Mouse (Mus musculus) limb, embryonic 10.5 days (tissue): ENCODE data around the gene Gpr87. TPM values are rescaled to one million over a fixed set of nuclear protein-coding genes. Genes with fewer than 3 reads are reported as not detected.
"Not testable (repeated sequence)": the region's sequence is repeated elsewhere in the genome, so short reads cannot be mapped to it uniquely, and the experiment has no call there.

Experiments used
- DNase-seq: peaks from one replicate; pipeline ENCODE4 v3.0.0-alpha.2; 2017; ENCODE audit warnings: low spot score
- H3K27ac ChIP-seq: fragments of 300-500 bp; sonication (generic); 2 replicates; pipeline ENCODE4 v1.5.1; 2016; ENCODE audit warnings: mild to moderate bottlenecking
- H3K27me3 ChIP-seq: fragments of 300-500 bp; sonication (generic); 2 replicates; pipeline ENCODE4 v1.6.1; 2016; ENCODE audit warnings: low read depth, mild to moderate bottlenecking; ENCODE audit not compliant: poor library complexity, severe bottlenecking
- H3K36me3 ChIP-seq: fragments of 300-500 bp; sonication (generic); 2 replicates; pipeline ENCODE4 v1.6.1; 2016; ENCODE audit warnings: mild to moderate bottlenecking, moderate library complexity
- H3K4me1 ChIP-seq: fragments of 300-500 bp; sonication (generic); 2 replicates; pipeline ENCODE4 v1.6.1; 2016
- H3K4me3 ChIP-seq: fragments of 300-500 bp; sonication (generic); 2 replicates; pipeline ENCODE4 v1.5.1; 2016; ENCODE audit warnings: mild to moderate bottlenecking, moderate library complexity
- H3K9me3 ChIP-seq: fragments of 300-500 bp; sonication (generic); replicated peaks from 2 replicates; pipeline ENCODE4 v1.6.1; 2016; ENCODE audit warnings: mild to moderate bottlenecking
- WGBS: fragments of 180-500 bp; shearing (Covaris S2); methylation state at CpG from one replicate; pipeline ENCODE4 v1.1.7; 2016; 5-methylcytosine and 5-hydroxymethylcytosine counted together
- polyA plus RNA-seq: library from polyadenylated mRNA; unstranded; fragments of >200 nt; fragmentation: Nextera tagmentation; extraction: Ambion mirVana; gene quantifications from 2 replicates; pipeline ENCODE4 v1.2.1, GENCODE M21; 2016

The Gpr87 gene
- polyA plus RNA-seq, 1 experiment from 2014 or later, result 0.84 TPM

DNA sequence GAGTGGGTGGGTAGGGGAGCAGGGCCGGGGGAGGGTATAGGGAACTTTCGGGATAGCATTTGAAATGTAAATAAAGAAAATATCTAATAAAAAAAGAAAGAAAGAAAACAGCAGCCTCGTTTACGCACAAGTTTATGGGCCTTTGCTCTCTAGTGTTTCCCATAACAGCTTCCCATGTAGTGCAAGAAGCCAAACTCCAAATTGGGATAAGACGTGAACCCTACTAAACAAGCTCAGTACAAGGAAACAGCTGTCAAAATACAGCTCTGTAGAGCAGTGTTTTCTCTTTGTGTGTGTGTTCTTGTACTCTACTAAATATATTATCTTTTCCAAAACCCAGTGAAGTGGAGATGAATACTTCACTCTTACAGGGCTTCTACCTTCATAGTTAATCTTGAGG, 49.7 kb downstream of the Gpr87 start:
- no peaks in the 10 kb centered on the region for H3K27me3 ChIP-seq
- H3K27ac ChIP-seq, result no peak overlapping the region
- no peak for DNase-seq
- H3K9me3 ChIP-seq, result no peaks in the 10 kb centered on the region
- peaks cover 4% of the 10 kb centered on the region; the same call in 1 of the 2 replicates for H3K4me1 ChIP-seq
- WGBS, result 79% methylated on average over 5 of the region's 5 CpGs
- no peaks in the 10 kb centered on the region for H3K36me3 ChIP-seq
- H3K4me3 ChIP-seq, result no peak overlapping the region

DNA sequence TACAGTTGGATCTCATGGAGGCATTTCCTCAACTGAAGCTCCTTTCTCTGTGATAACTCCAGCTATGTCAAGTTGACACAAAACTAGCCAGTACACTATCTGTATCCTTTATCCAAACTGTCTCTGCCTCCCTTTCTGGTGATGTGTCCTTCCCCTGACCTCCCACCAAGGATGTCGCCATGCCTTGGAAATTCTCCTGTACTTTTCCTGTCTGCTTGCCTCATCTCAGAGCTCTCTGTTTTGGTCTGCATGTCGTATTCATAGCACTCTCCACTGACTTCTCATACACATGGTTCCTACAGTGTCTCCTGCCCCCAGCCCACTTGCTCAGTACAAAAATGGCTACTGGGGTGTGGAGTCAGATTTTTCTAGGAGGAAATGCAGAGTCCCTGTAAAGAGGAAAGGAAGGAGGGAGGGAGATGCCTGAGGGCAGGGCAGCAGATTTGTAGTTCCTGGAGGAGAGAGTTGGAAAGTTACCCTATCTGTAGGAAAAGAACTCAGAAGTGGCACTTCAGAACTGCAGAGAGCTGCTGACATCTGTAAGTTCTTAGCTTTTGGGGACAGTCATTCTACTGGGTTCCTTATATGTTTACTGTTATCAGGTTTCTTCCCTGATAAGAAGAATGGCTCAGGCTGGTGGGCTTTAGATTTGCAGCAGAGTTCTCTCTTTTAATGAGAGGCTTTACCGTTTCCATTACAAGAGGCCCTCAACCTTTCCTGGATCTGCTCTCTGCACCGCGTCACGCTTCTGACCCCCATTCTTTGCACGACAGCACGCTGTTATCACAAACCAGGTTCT, 53.2 kb downstream of the Gpr87 start:
- Histone ChIP-seq H3K9me3 (no peaks in the 10 kb centered on the region), H3K27ac (no peak overlapping the region), H3K27me3 (no peaks in the 10 kb centered on the region), H3K36me3 (no peaks in the 10 kb centered on the region), H3K4me3 (no peak overlapping the region), H3K4me1 (peaks cover 11% of the 10 kb centered on the region; the same call in 1 of the 2 replicates)
- WGBS, result 80% methylated on average over 8 of the region's 8 CpGs
- DNase-seq, result no peak

DNA sequence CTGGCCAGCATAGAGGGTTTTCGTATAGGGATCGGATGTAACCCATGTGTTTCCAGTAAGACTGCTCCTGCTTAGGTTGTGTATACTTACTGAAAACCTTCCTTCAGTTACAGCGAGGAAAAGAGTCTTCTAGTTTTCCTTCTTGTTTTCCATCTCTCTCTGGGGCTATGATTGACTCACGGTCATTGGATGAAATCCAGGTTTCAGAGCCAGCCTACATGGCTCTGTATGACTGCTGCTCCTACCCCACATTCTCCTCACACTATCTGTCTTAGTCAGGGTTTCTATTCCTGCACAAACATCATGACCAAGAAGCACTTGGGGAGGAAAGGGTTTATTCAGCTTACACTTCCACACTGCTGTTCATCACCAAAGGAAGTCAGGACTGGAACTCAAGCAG, 54.0 kb downstream of the Gpr87 start:
- H3K4me1 ChIP-seq, result peaks cover 11% of the 10 kb centered on the region; the same call in 1 of the 2 replicates
- not testable (repeated sequence) for H3K36me3 ChIP-seq, H3K9me3 ChIP-seq, H3K27ac ChIP-seq, H3K4me3 ChIP-seq, DNase-seq, H3K27me3 ChIP-seq
- WGBS, result 94% methylated on average over 4 of the region's 4 CpGs

DNA sequence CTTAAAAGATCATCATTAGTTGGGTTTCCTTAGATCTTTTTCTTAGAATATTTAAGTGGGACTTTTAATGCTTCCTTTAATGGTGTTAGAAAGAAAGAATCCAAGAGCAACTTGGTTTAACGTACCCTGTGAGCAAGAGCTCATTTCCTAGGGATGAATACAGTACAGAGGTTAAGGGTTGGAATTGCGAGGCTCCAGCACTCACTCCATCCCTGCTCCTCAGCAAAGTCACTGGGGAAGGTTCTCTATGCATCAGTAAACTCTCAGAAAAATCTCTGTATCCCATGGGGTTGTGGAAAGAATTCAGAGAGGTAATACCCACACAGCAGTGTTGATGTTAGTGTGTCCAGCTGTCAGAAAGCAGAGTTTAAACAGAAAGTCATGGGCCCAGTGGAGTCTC, 54.8 kb downstream of the Gpr87 start:
- H3K4me1 ChIP-seq, result peaks cover 11% of the 10 kb centered on the region; the same call in 1 of the 2 replicates
- H3K27me3 ChIP-seq, result no peaks in the 10 kb centered on the region
- H3K36me3 ChIP-seq, result no peaks in the 10 kb centered on the region
- H3K27ac ChIP-seq, result no peak overlapping the region
- H3K9me3 ChIP-seq, result no peaks in the 10 kb centered on the region
- 85% methylated on average over 2 of the region's 2 CpGs for WGBS
- H3K4me3 ChIP-seq, result no peak overlapping the region
- DNase-seq, result no peak

DNA sequence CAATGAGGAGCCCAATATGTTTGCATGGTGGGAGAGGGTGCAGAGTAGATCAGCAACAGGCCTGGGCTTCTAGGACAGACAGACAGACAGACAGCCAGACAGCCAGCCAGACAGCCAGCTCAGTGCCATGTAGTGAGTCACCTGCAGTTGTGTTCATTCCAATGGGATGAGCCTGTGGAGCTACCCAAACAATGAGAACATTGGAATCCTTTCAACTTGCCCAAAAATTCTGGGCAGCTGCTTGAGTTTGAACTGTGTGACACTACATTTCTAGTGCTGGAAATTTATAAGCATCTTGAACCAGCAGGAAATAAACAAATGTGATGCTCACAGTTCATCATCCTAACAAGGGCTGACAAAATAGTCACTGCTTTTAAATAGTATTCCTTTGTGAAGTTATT, 55.3 kb downstream of the Gpr87 start:
- H3K9me3 ChIP-seq, result no peaks in the 10 kb centered on the region
- no peak overlapping the region for H3K4me3 ChIP-seq

DNA sequence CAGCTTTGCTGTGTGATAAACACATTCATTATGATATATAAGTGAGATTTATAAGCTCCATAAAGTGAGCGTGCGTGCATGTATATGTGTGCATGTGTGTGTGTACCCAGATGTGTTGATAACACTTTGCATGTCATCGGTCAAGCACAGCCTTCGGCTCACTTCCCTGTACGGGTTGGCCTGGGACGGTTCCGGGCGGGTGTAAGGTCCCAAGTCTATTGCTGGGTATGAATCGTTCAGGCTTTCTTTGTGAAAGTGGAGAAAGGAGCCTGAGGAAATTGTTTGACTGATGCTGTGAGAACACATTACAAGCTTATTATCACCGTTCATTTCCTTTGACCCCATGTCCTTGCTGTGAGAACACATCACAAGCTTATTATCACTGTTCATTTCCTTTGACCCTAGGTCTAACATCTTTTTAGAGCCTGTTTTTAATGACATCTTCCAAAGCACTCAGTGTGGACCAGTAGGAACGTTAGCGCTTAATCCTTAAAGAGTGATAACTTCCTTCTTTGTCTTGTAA, 55.9 kb downstream of the Gpr87 start:
- no peak for DNase-seq
- WGBS, result 67% methylated on average over 12 of the region's 12 CpGs
- no peak overlapping the region for H3K4me3 ChIP-seq
- no peaks in the 10 kb centered on the region for H3K9me3 ChIP-seq
- peaks cover 11% of the 10 kb centered on the region; the same call in 1 of the 2 replicates for H3K4me1 ChIP-seq
- no peaks in the 10 kb centered on the region for H3K27me3 ChIP-seq
- no peak overlapping the region for H3K27ac ChIP-seq
- no peaks in the 10 kb centered on the region for H3K36me3 ChIP-seq

More for the DNA sequence above, 55.3 kb downstream of the Gpr87 start:
- no peak for DNase-seq
- H3K4me1 ChIP-seq, result peaks cover 11% of the 10 kb centered on the region; the same call in 1 of the 2 replicates
- H3K27ac ChIP-seq, result no peak overlapping the region
- H3K36me3 ChIP-seq, result no peaks in the 10 kb centered on the region
- no peaks in the 10 kb centered on the region for H3K27me3 ChIP-seq

DNA sequence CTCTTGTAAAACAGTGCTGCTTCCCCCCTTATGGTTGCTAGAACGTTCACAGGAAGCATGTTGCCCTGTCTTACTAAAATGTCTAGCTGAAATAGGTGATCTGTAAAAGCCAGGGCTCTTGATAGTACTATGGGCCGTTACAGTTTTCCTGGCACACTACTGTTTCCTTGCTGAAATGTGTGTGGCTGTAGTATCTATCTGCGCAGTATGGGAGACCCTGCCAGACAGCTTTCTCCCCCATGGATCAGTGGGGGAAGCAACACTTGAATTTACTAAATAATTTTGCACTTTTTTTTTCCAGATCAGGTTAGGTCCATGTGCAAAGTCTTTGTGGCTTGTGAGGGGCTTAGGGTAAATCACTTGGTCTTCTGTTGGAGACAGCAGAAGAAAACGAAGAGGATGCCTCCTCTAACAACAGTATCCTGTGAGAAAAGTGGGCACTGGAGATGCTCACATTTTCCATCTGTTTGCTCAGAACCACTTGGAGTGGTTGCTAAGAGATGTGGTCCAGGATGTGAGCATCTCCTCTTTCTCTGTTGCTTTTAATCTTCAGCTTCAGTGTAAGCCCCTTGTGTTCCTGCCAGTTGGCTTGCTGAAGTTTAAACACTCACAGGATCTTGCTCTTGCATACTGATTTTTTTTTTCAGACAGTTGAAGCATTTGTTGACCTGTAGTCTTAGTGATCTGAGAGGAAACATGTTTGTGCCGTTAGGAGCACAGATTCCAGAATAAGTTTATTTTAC, 58.8 kb downstream of the Gpr87 start:
- Histone ChIP-seq H3K27me3 (no peaks in the 10 kb centered on the region), H3K36me3 (no peaks in the 10 kb centered on the region), H3K4me3 (no peak overlapping the region), H3K9me3 (no peaks in the 10 kb centered on the region), H3K4me1 (0 out of 2 replicates have a peak, but pooled peaks cover 7% of the 10 kb centered on the region), H3K27ac (no peak overlapping the region)
- 81% methylated on average over 5 of the region's 5 CpGs for WGBS
- no peak for DNase-seq

DNA sequence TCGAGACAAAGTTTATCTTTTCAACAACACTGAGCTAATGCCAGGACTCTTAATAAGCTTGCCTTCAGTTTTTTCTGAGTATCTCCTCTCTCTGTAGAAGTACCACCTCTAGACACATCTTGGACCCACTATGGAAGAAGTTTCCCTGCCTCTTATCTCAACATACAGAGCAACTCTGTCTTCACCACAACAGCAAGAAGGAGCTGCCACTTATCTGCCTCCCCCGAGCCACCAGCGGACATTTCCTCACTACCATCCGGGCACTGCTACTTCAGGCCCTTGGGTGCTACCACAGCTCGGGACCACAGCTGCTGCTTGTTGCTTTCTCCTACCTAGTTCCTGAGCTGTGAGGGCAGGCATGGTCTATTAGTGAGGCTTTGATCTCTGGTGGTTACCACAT, 61.7 kb downstream of the Gpr87 start:
- no peaks in the 10 kb centered on the region for H3K36me3 ChIP-seq
- no peak overlapping the region for H3K4me3 ChIP-seq
- WGBS, result 91% methylated on average over 5 of the region's 5 CpGs
- H3K27me3 ChIP-seq, result no peaks in the 10 kb centered on the region
- H3K27ac ChIP-seq, result no peak overlapping the region
- no peaks in the 10 kb centered on the region for H3K4me1 ChIP-seq
- H3K9me3 ChIP-seq, result no peaks in the 10 kb centered on the region
- no peak for DNase-seq

DNA sequence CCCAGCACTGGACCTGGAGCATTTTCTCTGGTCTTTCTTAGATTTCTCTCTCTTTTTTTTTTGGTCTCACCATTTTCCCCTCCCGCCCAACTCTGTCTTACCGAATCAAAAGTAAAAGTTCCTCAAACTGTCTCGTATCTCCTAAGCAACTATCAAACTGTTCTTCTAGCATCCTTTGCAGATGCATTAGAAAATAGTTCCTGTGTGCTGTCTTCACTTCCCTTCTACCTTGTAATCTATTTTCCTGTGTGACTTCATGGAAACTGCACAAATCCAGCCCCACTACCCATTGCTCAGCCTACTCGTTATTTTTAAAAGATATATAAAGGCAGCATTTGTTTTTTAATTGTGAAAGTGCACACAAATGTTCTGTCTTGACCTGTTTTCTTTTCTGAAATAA, 62.9 kb downstream of the Gpr87 start:
- DNase-seq, result no peak
- no peak overlapping the region for H3K4me3 ChIP-seq

DNA sequence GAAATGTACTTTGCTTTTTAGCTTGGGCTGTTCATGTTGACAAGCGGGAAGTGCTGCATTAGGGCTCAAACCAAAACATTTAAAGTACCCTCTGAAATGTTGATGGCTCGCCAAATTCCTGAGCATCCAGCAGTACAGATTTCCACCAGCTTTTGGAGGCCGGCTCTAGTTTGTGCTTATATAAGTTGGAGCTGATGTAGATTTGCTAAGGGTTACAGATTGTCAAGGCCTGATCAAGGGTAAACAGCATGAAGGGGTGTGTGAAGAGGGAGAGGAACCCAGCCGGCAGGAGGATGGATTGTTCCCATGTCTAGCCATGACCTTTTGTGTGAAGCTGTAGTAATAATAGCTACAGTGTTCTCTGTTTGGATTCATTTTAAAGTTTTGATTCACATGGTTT, 63.8 kb downstream of the Gpr87 start:
- no peaks in the 10 kb centered on the region for H3K36me3 ChIP-seq
- no peak for DNase-seq

More for the DNA sequence above, 62.9 kb downstream of the Gpr87 start:
- WGBS, result 90% methylated on average over 4 of the region's 4 CpGs
- Histone ChIP-seq H3K4me1 (no peaks in the 10 kb centered on the region), H3K27ac (no peak overlapping the region), H3K9me3 (no peaks in the 10 kb centered on the region), H3K36me3 (no peaks in the 10 kb centered on the region), H3K27me3 (no peaks in the 10 kb centered on the region)

DNA sequence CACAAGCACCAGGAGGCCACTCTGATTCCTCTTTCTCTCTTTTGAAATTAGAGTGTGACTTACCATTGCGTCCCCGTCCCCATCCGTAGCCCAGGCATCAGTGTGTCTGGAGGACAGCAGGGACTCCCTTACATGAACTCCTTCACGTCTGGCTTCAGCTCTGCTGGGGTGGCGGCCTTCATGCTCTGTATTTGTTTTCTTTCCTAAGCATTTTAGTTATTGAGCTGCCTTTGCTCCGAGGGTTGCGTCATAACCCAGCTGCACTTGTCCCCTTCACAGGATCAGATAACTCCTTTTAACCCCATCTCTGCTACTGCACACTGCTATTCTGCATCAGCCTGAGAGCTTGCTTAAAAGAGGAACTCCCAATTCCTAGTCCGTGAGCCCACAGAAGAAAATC, 64.5 kb downstream of the Gpr87 start:
- Histone ChIP-seq H3K4me3 (no peak overlapping the region), H3K9me3 (no peaks in the 10 kb centered on the region), H3K4me1 (peaks cover 8% of the 10 kb centered on the region; the same call in 1 of the 2 replicates), H3K36me3 (no peaks in the 10 kb centered on the region), H3K27ac (no peak overlapping the region), H3K27me3 (no peaks in the 10 kb centered on the region)
- 69% methylated on average over 8 of the region's 8 CpGs for WGBS
- DNase-seq, result no peak

More for the DNA sequence above, 63.8 kb downstream of the Gpr87 start:
- Histone ChIP-seq H3K27ac (no peak overlapping the region), H3K4me1 (peaks cover 1% of the 10 kb centered on the region; the same call in 1 of the 2 replicates), H3K9me3 (no peaks in the 10 kb centered on the region), H3K27me3 (no peaks in the 10 kb centered on the region), H3K4me3 (no peak overlapping the region)
- 85% methylated on average over 4 of the region's 4 CpGs for WGBS

DNA sequence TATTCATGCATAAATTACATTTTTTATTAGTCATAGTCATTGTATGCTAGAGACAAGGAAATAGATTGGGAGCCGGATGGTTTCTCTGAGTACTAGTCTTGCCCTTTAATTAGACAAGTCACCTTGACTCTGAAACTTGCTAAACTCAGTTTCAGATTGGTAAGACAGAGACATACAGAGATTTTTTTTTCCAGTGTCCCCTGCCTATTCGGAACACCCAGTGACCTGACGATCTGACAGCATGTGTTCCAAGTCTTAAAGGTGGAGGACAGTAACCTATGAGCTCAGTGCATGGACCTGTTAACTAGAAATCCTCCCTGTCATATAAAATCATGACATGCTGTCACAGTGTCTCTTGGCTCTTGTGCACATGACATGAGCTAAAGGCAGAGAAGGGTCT, 65.4 kb downstream of the Gpr87 start:
- Histone ChIP-seq H3K27me3 (no peaks in the 10 kb centered on the region), H3K4me1 (peaks cover 8% of the 10 kb centered on the region; the same call in 1 of the 2 replicates), H3K27ac (no peak overlapping the region), H3K9me3 (no peaks in the 10 kb centered on the region), H3K4me3 (no peak overlapping the region), H3K36me3 (no peaks in the 10 kb centered on the region)
- DNase-seq, result no peak
- WGBS, result 87% methylated on average over 3 of the region's 3 CpGs
